Mouse (Mus musculus): ENCODE results near the gene Tm4sf5.

DNA sequence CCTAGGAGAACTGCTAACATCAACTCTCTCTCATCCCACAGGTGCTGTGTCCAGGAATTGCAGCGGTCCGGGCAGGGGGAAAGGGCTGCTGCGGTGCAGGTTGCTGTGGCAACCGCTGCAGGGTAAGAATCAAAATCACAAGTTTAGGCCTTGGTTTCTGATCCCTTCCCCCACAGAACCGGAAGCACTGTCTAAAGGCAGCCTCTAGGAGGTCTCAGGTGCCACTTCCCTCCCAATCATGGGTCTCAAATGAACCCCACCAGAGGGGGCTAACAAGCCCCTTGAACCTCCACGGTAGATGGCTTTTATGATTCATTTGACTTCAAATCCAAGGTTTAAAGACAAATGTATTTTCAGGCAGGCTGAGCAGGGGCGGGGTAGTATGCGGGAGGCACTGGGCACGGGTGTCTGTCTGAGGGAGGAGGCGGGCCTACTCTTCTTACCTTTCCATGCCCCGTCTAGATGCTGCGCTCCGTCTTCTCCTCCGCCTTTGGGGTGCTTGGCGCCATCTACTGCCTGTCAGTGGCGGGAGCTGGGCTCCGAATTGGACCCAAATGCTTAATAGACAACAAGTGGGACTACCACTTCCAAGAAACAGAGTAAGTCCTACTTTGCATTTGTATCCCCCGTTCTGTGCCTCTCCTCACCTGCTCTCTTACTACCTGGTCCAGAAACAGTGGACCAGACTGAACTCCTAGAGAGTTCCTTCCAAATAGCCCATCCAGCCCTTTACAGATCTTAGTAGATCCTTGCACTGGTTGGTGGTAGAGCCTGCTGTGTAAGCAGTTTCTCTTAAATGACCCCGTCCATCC, 4.9 kb downstream of the Tm4sf5 start:
- TF ChIP-seq CTCF (IDR thresholded peaks at IDR 0.05; ENCODE audit: low read depth) (peak; percentile 81), EP300 (optimal IDR thresholded peaks at IDR 0.05) (no peak)

All from stomach, postnatal 0 days (tissue).